Mouse (Mus musculus): ENCODE data around the gene Olfr862. TPM values are rescaled to one million over a fixed set of nuclear protein-coding genes. Genes with fewer than 3 reads are reported as not detected.

Olfr862 gene
- polyA plus RNA-seq (2015; fragmentation: Nextera tagmentation; extraction: Ambion mirVana) = not detected in 2 replicates

DNA sequence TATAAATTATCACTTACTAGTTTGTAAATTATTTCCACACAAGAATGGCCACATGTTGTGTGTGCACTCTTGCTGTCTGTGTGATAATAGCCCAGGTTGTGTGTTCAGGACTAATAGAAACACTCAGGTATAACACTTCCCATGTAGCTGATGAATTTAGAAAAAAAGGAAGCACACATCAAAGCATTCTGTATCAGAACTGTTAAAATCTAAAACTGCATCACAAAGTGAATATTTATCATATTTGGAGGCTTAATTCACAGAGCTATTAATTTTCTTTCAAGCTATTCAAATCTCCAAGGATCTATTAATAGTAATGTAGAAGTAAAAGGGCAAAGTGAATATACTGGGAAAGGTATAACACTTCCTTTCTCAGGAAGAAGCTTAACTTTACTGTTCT is at the start of gene Olfr862:
TSS of gene Olfr862 (minus strand) at position 101 of the 400 bp plus-strand sequence.
- H3K4me2 ChIP-seq (ENCODE audit: low read depth, low read length) = no peak within 1 kb of the TSS
- no peaks in the 10 kb centered on the region for H3K4me1 ChIP-seq (replicated peaks; ENCODE audit: control insufficient read depth, insufficient read depth, low read length)
- no peak within 1 kb of the TSS for H3K4me3 ChIP-seq (ENCODE audit: low read length)
- no peaks in the 10 kb centered on the region for H3K9me3 ChIP-seq (ENCODE audit: control insufficient read depth, low read length)
- no peak for ATAC-seq (ENCODE audit: low read depth)
- no peak within 1 kb of the TSS for H3K27ac ChIP-seq (ENCODE audit: low read length)
- H3K9ac ChIP-seq (ENCODE audit: low read length) = no peak within 1 kb of the TSS
- no peaks in the 10 kb centered on the region for H3K36me3 ChIP-seq (ENCODE audit: control insufficient read depth, insufficient read depth, low read length)
- H3K27me3 ChIP-seq (ENCODE audit: control insufficient read depth, insufficient read depth, low read depth, low read length) = no peaks in the 10 kb centered on the region

DNA sequence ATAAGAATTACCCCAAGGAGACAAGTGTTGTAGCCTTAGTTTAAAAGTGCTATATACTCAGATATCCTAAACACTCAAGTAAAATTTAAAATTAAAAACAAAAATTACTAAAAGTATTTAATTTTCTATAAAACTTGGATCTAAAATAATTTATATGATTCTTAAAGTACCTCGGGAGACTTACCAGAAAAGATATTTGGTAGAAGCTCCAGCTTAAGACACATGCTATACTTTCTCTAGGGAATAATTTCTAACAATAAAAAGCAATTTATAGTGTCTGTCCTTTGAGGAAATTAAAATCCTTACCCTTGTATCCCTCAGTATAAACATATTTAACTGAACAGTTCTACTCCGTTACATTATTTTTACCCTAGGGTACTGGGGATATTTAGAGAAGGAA is 28.8 kb upstream of the Olfr862 start, which contains the start of gene Olfr77:
TSS of gene Olfr77 (plus strand) at position 301 of the 400 bp plus-strand sequence.
- no peak for ATAC-seq (ENCODE audit: low read depth)
- Histone ChIP-seq H3K27ac (ENCODE audit: low read length) (no peak within 1 kb of the TSS), H3K4me3 (ENCODE audit: low read length) (no peak within 1 kb of the TSS), H3K9me3 (ENCODE audit: control insufficient read depth, low read length) (no peaks in the 10 kb centered on the region), H3K4me2 (ENCODE audit: low read depth, low read length) (no peak within 1 kb of the TSS), H3K9ac (ENCODE audit: low read length) (no peak within 1 kb of the TSS), H3K36me3 (ENCODE audit: control insufficient read depth, insufficient read depth, low read length) (no peaks in the 10 kb centered on the region), H3K27me3 (ENCODE audit: control insufficient read depth, insufficient read depth, low read depth, low read length) (no peaks in the 10 kb centered on the region), H3K4me1 (replicated peaks; ENCODE audit: control insufficient read depth, insufficient read depth, low read length) (no peaks in the 10 kb centered on the region)
- 87% methylated on average over 2 of the region's 2 CpGs for WGBS

DNA sequence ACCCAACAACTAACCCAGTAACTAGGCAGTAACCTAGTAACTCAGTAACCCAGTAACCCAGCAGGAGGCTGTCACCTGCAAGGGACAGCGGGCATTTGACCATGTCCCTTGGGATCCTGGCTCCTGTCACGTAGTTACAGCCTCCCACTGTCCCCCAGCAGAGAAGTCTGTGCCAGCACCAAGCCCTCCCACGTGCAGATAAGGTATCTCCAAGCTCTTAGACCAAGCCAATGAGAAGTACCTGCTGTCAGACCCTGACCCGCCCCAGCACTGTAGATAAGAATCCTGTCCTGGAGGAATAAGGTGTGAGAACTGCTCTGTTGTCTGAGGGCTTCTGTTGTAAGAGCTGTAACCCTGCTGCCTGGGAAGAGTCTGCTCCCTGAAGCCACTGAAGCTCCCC is 23.4 kb upstream of the Olfr862 start:
- ATAC-seq (ENCODE audit: low read depth) = no peak
- WGBS = 48% methylated on average over 4 of the region's 4 CpGs
- Histone ChIP-seq H3K4me1 (replicated peaks; ENCODE audit: control insufficient read depth, insufficient read depth, low read length) (no peaks in the 10 kb centered on the region), H3K27me3 (ENCODE audit: control insufficient read depth, insufficient read depth, low read depth, low read length) (no peaks in the 10 kb centered on the region), H3K4me3 (ENCODE audit: low read length) (no peak overlapping the region), H3K4me2 (ENCODE audit: low read depth, low read length) (no peak overlapping the region), H3K36me3 (ENCODE audit: control insufficient read depth, insufficient read depth, low read length) (no peaks in the 10 kb centered on the region), H3K9ac (ENCODE audit: low read length) (no peak overlapping the region), H3K9me3 (ENCODE audit: control insufficient read depth, low read length) (no peaks in the 10 kb centered on the region), H3K27ac (ENCODE audit: low read length) (no peak overlapping the region)

DNA sequence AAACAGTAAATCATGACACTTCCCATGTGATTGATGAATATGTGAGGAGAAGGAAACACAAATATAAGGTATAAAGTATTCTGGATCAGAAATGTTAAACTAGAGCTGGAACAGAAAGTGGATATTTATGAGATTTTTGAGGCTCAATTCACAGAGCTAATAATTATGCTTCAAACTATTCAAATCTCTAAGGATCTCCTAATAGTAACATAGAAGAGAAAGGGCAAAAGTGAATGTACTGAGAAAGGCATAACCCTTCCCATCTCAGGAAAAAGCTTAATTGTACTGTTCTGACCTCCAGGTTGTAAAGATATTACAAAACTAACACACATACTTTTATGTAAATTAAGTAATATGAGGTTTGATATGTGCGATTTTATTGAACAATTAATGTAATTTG is 38.2 kb downstream of the Olfr862 start, which contains the start of gene Olfr860:
TSS of gene Olfr860 (minus strand) at position 101 of the 400 bp plus-strand sequence.
- WGBS = 83% methylated on average over 1 of the region's 1 CpGs

More for the DNA sequence above, 38.2 kb downstream of the Olfr862 start, which contains the start of gene Olfr860:
- Histone ChIP-seq H3K9ac (ENCODE audit: low read length) (no peak within 1 kb of the TSS), H3K4me3 (ENCODE audit: low read length) (no peak within 1 kb of the TSS), H3K27ac (ENCODE audit: low read length) (no peak within 1 kb of the TSS), H3K4me2 (ENCODE audit: low read depth, low read length) (no peak within 1 kb of the TSS), H3K36me3 (ENCODE audit: control insufficient read depth, insufficient read depth, low read length) (no peaks in the 10 kb centered on the region), H3K4me1 (replicated peaks; ENCODE audit: control insufficient read depth, insufficient read depth, low read length) (no peaks in the 10 kb centered on the region), H3K27me3 (ENCODE audit: control insufficient read depth, insufficient read depth, low read depth, low read length) (no peaks in the 10 kb centered on the region), H3K9me3 (ENCODE audit: control insufficient read depth, low read length) (no peaks in the 10 kb centered on the region)
- no peak for ATAC-seq (ENCODE audit: low read depth)

Other genes starting within 250 kb of the Olfr862 start
- gene Olfr857, start 178.6 kb downstream of the Olfr862 start, polyA plus RNA-seq (2015; fragmentation: Nextera tagmentation; extraction: Ambion mirVana) = not detected in 2 replicates
- gene Olfr58, start 107.7 kb downstream of the Olfr862 start, polyA plus RNA-seq (2015; fragmentation: Nextera tagmentation; extraction: Ambion mirVana) = not detected in 2 replicates
- gene Olfr859, start 83.1 kb downstream of the Olfr862 start, polyA plus RNA-seq (2015; fragmentation: Nextera tagmentation; extraction: Ambion mirVana) = not detected in 2 replicates
- gene Olfr860, start 38.3 kb downstream of the Olfr862 start, polyA plus RNA-seq (2015; fragmentation: Nextera tagmentation; extraction: Ambion mirVana) = not detected in 2 replicates
- 0.21 and 0.24 TPM in 2 replicates for gene Olfr77, start 28.9 kb upstream of the Olfr862 start, polyA plus RNA-seq (2015; fragmentation: Nextera tagmentation; extraction: Ambion mirVana)
- not detected in 2 replicates for gene Olfr866, start 140.0 kb upstream of the Olfr862 start, polyA plus RNA-seq (2015; fragmentation: Nextera tagmentation; extraction: Ambion mirVana)
- gene Olfr867, start 169.6 kb upstream of the Olfr862 start, polyA plus RNA-seq (2015; fragmentation: Nextera tagmentation; extraction: Ambion mirVana) = not detected in 2 replicates
- not detected in 2 replicates for gene Olfr868, start 210.6 kb upstream of the Olfr862 start, polyA plus RNA-seq (2015; fragmentation: Nextera tagmentation; extraction: Ambion mirVana)
- gene Olfr869, start 241.0 kb upstream of the Olfr862 start, polyA plus RNA-seq (2015; fragmentation: Nextera tagmentation; extraction: Ambion mirVana) = not detected in 2 replicates

Data from lung, embryonic 16.5 days (tissue).